Mouse (Mus musculus): ENCODE measurements around the gene Krtap4-1.

- TF ChIP-seq POLR2A (IDR thresholded peaks at IDR 0.05; ENCODE audit: control insufficient read depth, low read depth, low read length) (no peak), CTCF (IDR thresholded peaks at IDR 0.05; ENCODE audit: control insufficient read depth, insufficient read depth, insufficient replicate concordance, low read depth, low read length) (no peak)
These were observed 37.8 kb upstream of the Krtap4-1 start, which contains the start of gene Krtap4-6 for GRCm38 (mm10) chr11:99665860-99666259.

All from testis, adult 2 months (tissue).